ENCODE assay signal across 10 mouse cellular contexts in genomic region chr8:63951626-63952377, GRCm38 (mm10). TPM values are rescaled to one million over a fixed set of nuclear protein-coding genes. Genes with fewer than 3 reads are reported as not detected.
A peak's percentile ranks its signal among the peaks of the same experiment; 100 is the strongest.
DNase-seq lines count a peak whose midpoint lies in the region; ATAC-seq lines count a peak whose summit lies in the region.
"Had no signal": no experiment of that assay in that cellular context is flagged by ENCODE, and none has a peak within 500 bp of the region (broad histone marks: within the 10 kb centered on the region; RNA-seq: fewer than 3 reads in every experiment).

TSS of gene Sgo2b (minus strand) at chr8:63952248.

- H3K4me3 ChIP-seq in kidney, embryonic 14.5 days (ENCODE audit: low read length) = peak within 1 kb of the TSS; percentile 20; the same call in 1 of the 2 replicates
- peak within 1 kb of the TSS; percentile 43 for H3K4me3 ChIP-seq in midbrain, embryonic 15.5 days

- no peaks in the 10 kb centered on the region for H3K4me1 ChIP-seq in kidney, embryonic 14.5 days (ENCODE audit: control insufficient read depth, insufficient read depth, low read length)
- no peaks in the 10 kb centered on the region for H3K4me1 ChIP-seq in midbrain, embryonic 15.5 days

- DNase-seq in kidney, adult 9 months = no peak
- peak; percentile 8 for DNase-seq in cerebellum, adult 9-10 months
- peak; percentile 9 for DNase-seq in forelimb bud, embryonic 11.5 days (ENCODE audit: low read depth, low spot score)
- no peak for DNase-seq in thymus, postnatal 14 days
- no peak for DNase-seq in gastrocnemius, adult 18-20 months (ENCODE audit: low spot score)

- H3K9me3 ChIP-seq in kidney, embryonic 14.5 days (ENCODE audit: control insufficient read depth, low read length) = no peaks in the 10 kb centered on the region
- no peaks in the 10 kb centered on the region for H3K9me3 ChIP-seq in midbrain, embryonic 15.5 days

- H3K36me3 ChIP-seq in kidney, embryonic 14.5 days (ENCODE audit: control insufficient read depth, insufficient read depth, low read length) = no peaks in the 10 kb centered on the region
- H3K36me3 ChIP-seq in midbrain, embryonic 15.5 days (replicated peaks) = no peaks in the 10 kb centered on the region

- 7% methylated on average over 29 of the region's 30 CpGs for WGBS in kidney, embryonic 14.5 days
- 6% methylated on average over 28 of the region's 30 CpGs for WGBS in midbrain, embryonic 15.5 days

- H3K27me3 ChIP-seq in kidney, embryonic 14.5 days (ENCODE audit: control insufficient read depth, insufficient read depth, low read length) = no peaks in the 10 kb centered on the region
- H3K27me3 ChIP-seq in midbrain, embryonic 15.5 days (replicated peaks) = no peaks in the 10 kb centered on the region

- H3K9ac ChIP-seq in kidney, embryonic 14.5 days (ENCODE audit: low read depth, low read length) = no peak within 1 kb of the TSS
- H3K9ac ChIP-seq in midbrain, embryonic 15.5 days = peak within 1 kb of the TSS; percentile 21; the same call in 1 of the 2 replicates

- no peak within 1 kb of the TSS for H3K27ac ChIP-seq in kidney, embryonic 14.5 days (ENCODE audit: low read depth, low read length)
- no peak within 1 kb of the TSS for H3K27ac ChIP-seq in midbrain, embryonic 15.5 days

- ATAC-seq in kidney, embryonic 14.5 days (ENCODE audit: low FRiP score, low TSS enrichment) = peak; percentile 86
- peak; percentile 94 for ATAC-seq in midbrain, embryonic 15.5 days (replicated peaks)
- no peak for ATAC-seq in inflammation-experienced regulatory T-cells, adult 6 months
- ATAC-seq: Patski had no signal

- peak within 1 kb of the TSS; percentile 40 for H3K4me2 ChIP-seq in kidney, embryonic 14.5 days (replicated peaks; ENCODE audit: low read depth, low read length)
- H3K4me2 ChIP-seq in midbrain, embryonic 15.5 days = peak within 1 kb of the TSS; percentile 72

RNA-seq across cellular contexts. Expression of gene Sgo2b, which starts in this region (rescaled TPM):
- not detected in 2 replicates for polyA plus RNA-seq in kidney, embryonic 14.5 days (2014; fragmentation: Nextera tagmentation; extraction: Ambion mirVana)
- not detected in 2 replicates for polyA plus RNA-seq in midbrain, embryonic 15.5 days (2015; fragmentation: Nextera tagmentation; extraction: Ambion mirVana)
- not detected for polyA plus RNA-seq in inflammation-experienced regulatory T-cells, adult 6 months (2017; shearing (Covaris generic))
- not detected for total RNA-seq in gastrocnemius, adult 18-20 months (2021)
- total RNA-seq: left cerebral cortex, adult 18-20 months had no signal
- polyA plus RNA-seq: Patski had no signal

Comparison
In these comparisons a context has a peak if more than half of its experiments do, and no peak if none do; other contexts are left out.
1. Peak in ATAC-seq, H3K4me3 ChIP-seq and H3K4me2 ChIP-seq in kidney, embryonic 14.5 days; RNA of the gene not detected or under 1 TPM.
2. Peak in ATAC-seq, H3K4me3 ChIP-seq, H3K9ac ChIP-seq and H3K4me2 ChIP-seq in midbrain, embryonic 15.5 days; RNA of the gene not detected or under 1 TPM.
3. DNase-seq: peak in cerebellum, adult 9-10 months (single experiment) and forelimb bud, embryonic 11.5 days (single experiment); none in kidney, adult 9 months (single experiment), thymus, postnatal 14 days (single experiment) and gastrocnemius, adult 18-20 months (single experiment).